Comparison of ENCODE assay signal across 8 mouse cellular contexts in the genomic region with DNA sequence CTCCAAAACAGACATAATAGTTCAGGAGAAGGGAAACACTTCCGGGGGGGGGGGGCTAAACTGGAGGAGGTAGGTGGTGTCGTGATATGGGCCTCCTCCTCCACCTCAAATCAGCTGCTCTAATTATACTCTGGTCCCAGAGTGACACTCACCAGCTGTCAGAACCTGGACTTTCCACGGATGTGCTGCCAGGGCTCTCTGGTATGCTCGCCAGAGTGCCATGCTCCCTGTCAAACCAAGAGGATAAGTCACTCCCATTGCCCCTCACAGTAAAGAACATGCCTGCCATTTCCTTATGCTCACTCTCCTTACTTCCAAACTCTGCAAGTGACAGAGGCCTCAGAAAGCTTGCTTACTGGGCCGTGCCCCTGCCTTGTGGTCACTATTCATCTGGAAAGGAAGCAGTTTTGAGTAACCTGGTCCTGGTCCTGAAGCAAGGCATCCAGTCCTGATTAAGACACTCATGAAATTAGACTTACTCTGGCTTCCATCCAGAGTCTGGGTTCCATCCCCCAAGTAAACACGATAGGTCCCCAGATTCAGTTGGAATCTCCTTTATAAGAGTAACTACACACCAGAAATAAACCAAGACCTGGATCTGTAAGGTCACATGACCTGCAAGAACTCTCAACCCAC. TPM values are rescaled to one million over a fixed set of nuclear protein-coding genes. Genes with fewer than 3 reads are reported as not detected.
DNase-seq lines count a peak whose midpoint lies in the region; ATAC-seq and TF ChIP-seq lines count a peak whose summit lies in the region.

No protein-coding gene starts in this region.

- TF ChIP-seq CTCF in CH12.LX (conservative IDR thresholded peaks at IDR 0.05 in 1 of 2, IDR thresholded peaks at IDR 0.05 in 1 of 2; ENCODE audit: low read depth in 2 of 2, low read length in 2 of 2) = no peak
- TF ChIP-seq CTCF in Patski (IDR thresholded peaks at IDR 0.05) = no peak
- no peak for TF ChIP-seq CTCF in intestine, postnatal 0 days (IDR thresholded peaks at IDR 0.05; ENCODE audit: low read depth)

- in situ Hi-C loops in CH12.LX (cut with MboI; ENCODE audit: low pct_ligation_motif_present, low pct_unique_long_range_greater_than_20kb, low sequenced_read_pairs) (no loop called here), Patski (cut with MboI; ENCODE audit: low pct_unique_long_range_greater_than_20kb) (no loop called here)

- peaks cover 29 to 63% of the 10 kb centered on the region in 2 experiments for H3K36me3 ChIP-seq in CH12.LX (replicated peaks in 1 of 2; ENCODE audit: control insufficient read depth in 1 of 2, insufficient read depth in 1 of 2, low read length in 1 of 2)
- peaks cover 23% of the 10 kb centered on the region for H3K36me3 ChIP-seq in intestine, postnatal 0 days (ENCODE audit: control insufficient read depth, insufficient read depth)
- H3K36me3 ChIP-seq in midbrain, embryonic 12.5 days = peaks cover 33% of the 10 kb centered on the region

- no peak for TF ChIP-seq EP300 in CH12.LX (IDR thresholded peaks at IDR 0.05; ENCODE audit: low read length)

- ATAC-seq in Patski = peak; percentile 8
- 0 out of 2 replicates have a peak, but pooled peaks have one; percentile 5 for ATAC-seq in intestine, postnatal 0 days
- no peak for ATAC-seq in midbrain, embryonic 12.5 days (ENCODE audit: low FRiP score, low read depth)

- no peaks in the 10 kb centered on the region for H3K79me2 ChIP-seq in CH12.LX (replicated peaks; ENCODE audit: control insufficient read depth, extremely low read depth, insufficient read depth, poor library complexity, severe bottlenecking)

- H3K9ac ChIP-seq in CH12.LX (ENCODE audit: insufficient read depth, low read depth) = peak overlapping the region; percentile 44
- peak overlapping the region; percentile 71 for H3K9ac ChIP-seq in intestine, postnatal 0 days (ENCODE audit: low read depth, low read length)
- peak overlapping the region; percentile 69 for H3K9ac ChIP-seq in midbrain, embryonic 12.5 days (replicated peaks)

- CTCF ChIA-PET in Patski (lab: Charles Lee) = interaction anchor here (1.8 kb wide), 1 partner anchor 9 kb away, joined by 5 read pairs; no protein-coding TSS in a partner anchor

- H3K4me2 ChIP-seq in CH12.LX (ENCODE audit: insufficient read depth, low read depth, poor library complexity, severe bottlenecking) = peak overlapping the region; percentile 31
- peak overlapping the region; percentile 79 for H3K4me2 ChIP-seq in intestine, postnatal 0 days (replicated peaks; ENCODE audit: low read depth)
- H3K4me2 ChIP-seq in midbrain, embryonic 12.5 days (replicated peaks) = peak overlapping the region; percentile 65

- POLR2A ChIA-PET in Patski (lab: Charles Lee) = interaction anchor here (0.6 to 2.0 kb wide), 4 partner anchors 9 to 248 kb away, joined by 3 to 5 read pairs (median 4); partner anchors contain the start of genes Eif2b4, Gm29609, Gtf3c2 and Snx17

- H3K27ac ChIP-seq in CH12.LX (ENCODE audit: insufficient read depth, low read depth) = no peak overlapping the region
- peak overlapping the region; percentile 57 for H3K27ac ChIP-seq in intestine, postnatal 0 days (ENCODE audit: low read depth, low read length)
- H3K27ac ChIP-seq in midbrain, embryonic 12.5 days (replicated peaks) = no peak overlapping the region

- H3K9me3 ChIP-seq in CH12.LX (replicated peaks; ENCODE audit: low read length) = no peaks in the 10 kb centered on the region
- no peaks in the 10 kb centered on the region for H3K9me3 ChIP-seq in intestine, postnatal 0 days (ENCODE audit: control insufficient read depth)
- no peaks in the 10 kb centered on the region for H3K9me3 ChIP-seq in midbrain, embryonic 12.5 days

- H3K27me3 ChIP-seq in CH12.LX (replicated peaks) = no peaks in the 10 kb centered on the region
- H3K27me3 ChIP-seq in Patski = no peaks in the 10 kb centered on the region
- no peaks in the 10 kb centered on the region for H3K27me3 ChIP-seq in intestine, postnatal 0 days (replicated peaks; ENCODE audit: control insufficient read depth, insufficient read depth, low read length)
- no peaks in the 10 kb centered on the region for H3K27me3 ChIP-seq in midbrain, embryonic 12.5 days

- 25% methylated on average over 6 of the region's 6 CpGs for WGBS in intestine, postnatal 0 days
- 47% methylated on average over 6 of the region's 6 CpGs for WGBS in midbrain, embryonic 12.5 days

- H3K4me1 ChIP-seq in CH12.LX (ENCODE audit: control insufficient read depth in 1 of 2, insufficient read depth in 2 of 2) = peaks cover 3 to 24% of the 10 kb centered on the region in 2 experiments; a peak in 2 of 4 replicates
- H3K4me1 ChIP-seq in intestine, postnatal 0 days (replicated peaks; ENCODE audit: control insufficient read depth, insufficient read depth, low read length) = peaks cover 5% of the 10 kb centered on the region
- peaks cover 14% of the 10 kb centered on the region for H3K4me1 ChIP-seq in midbrain, embryonic 12.5 days

- no peak for TF ChIP-seq POLR2A in CH12.LX (IDR thresholded peaks at IDR 0.05; ENCODE audit: low read depth, low read length)

- dilution Hi-C loops in CH12.LX (cut with MboI; ENCODE audit: extremely low pct_ligation_motif_present, extremely low pct_unique_long_range_greater_than_20kb, low sequenced_read_pairs) = no loop called here

- no peak for TF ChIP-seq RAD21 in CH12.LX (IDR thresholded peaks at IDR 0.05; ENCODE audit: low read depth, low read length)

- peak overlapping the region; percentile 72 to 81 (median 73) for H3K4me3 ChIP-seq in CH12.LX (replicated peaks in 1 of 3; ENCODE audit: low read depth in 2 of 3, low read length in 2 of 3, poor library complexity in 1 of 3)
- peak overlapping the region; percentile 73 for H3K4me3 ChIP-seq in intestine, postnatal 0 days (ENCODE audit: low read depth, low read length)
- H3K4me3 ChIP-seq in midbrain, embryonic 12.5 days = peak overlapping the region; percentile 69

- DNase-seq in CH12.LX (ENCODE audit: extremely low read depth) (no peak), Patski (ENCODE audit: low read depth, low spot score) (no peak)
- DNase-seq in gastrocnemius, postnatal 25 days = peak; percentile 48
- DNase-seq in frontal cortex, postnatal 36 days (ENCODE audit: low spot score in 2 of 2) = no peak
- no peak for DNase-seq in cerebellum, adult 9-11 months
- DNase-seq in testis, postnatal 10 days (ENCODE audit: low spot score) = no peak

TF ChIP-seq in CH12.LX, 34 proteins besides CTCF, POLR2A, EP300 and RAD21 (continues in another document):
- TF ChIP-seq ETS1 (conservative IDR thresholded peaks at IDR 0.05; ENCODE audit: low read depth, low read length) = no peak
- no peak for TF ChIP-seq USF1 (IDR thresholded peaks at IDR 0.05; ENCODE audit: low read depth, low read length)
- TF ChIP-seq MYC (IDR thresholded peaks at IDR 0.05; ENCODE audit: low read depth, low read length) = no peak
- no peak for TF ChIP-seq TCF12 (IDR thresholded peaks at IDR 0.05; ENCODE audit: low read depth, low read length)
- TF ChIP-seq ZNF384 (IDR thresholded peaks at IDR 0.05; ENCODE audit: low read depth, low read length) = no peak
- no peak for TF ChIP-seq MEF2A (IDR thresholded peaks at IDR 0.05; ENCODE audit: borderline replicate concordance, low read depth, low read length)
- TF ChIP-seq MAX (IDR thresholded peaks at IDR 0.05; ENCODE audit: low read length) = no peak
- TF ChIP-seq JUND (conservative IDR thresholded peaks at IDR 0.05; ENCODE audit: low read depth, low read length) = no peak
- TF ChIP-seq UBTF (IDR thresholded peaks at IDR 0.05; ENCODE audit: low read depth, low read length) = no peak
- no peak for TF ChIP-seq GABPA (IDR thresholded peaks at IDR 0.05; ENCODE audit: insufficient replicate concordance, low read depth, low read length)
- no peak for TF ChIP-seq RCOR1 (conservative IDR thresholded peaks at IDR 0.05; ENCODE audit: low read depth, low read length)
- no peak for TF ChIP-seq NELFE (IDR thresholded peaks at IDR 0.05; ENCODE audit: low read depth, low read length)

RNA-seq across cellular contexts. Expression of gene Mpv17, which starts 0.4 kb away (rescaled TPM):
- total RNA-seq in CH12.LX (2012; rRNA removed) (24.0 and 30.3 TPM in 2 replicates), CH12.LX (2014; rRNA removed) (37.6 and 39.7 TPM in 2 replicates)
- polyA plus RNA-seq in CH12.LX (2012; ENCODE audit: insufficient read length, low read depth) (32.8 and 40.4 TPM in 2 replicates), Patski (2021) (162 TPM)
- 10 to 100 TPM; 22.9 to 25.6 TPM for total RNA-seq in gastrocnemius, postnatal 25 days (2021)
- polyA plus RNA-seq in intestine, postnatal 0 days (2015; fragmentation: Nextera tagmentation; extraction: Ambion mirVana) = 38.8 and 42.2 TPM in 2 replicates
- 53.1 and 56.8 TPM in 2 replicates for polyA plus RNA-seq in midbrain, embryonic 12.5 days (2016; fragmentation: Nextera tagmentation; extraction: Ambion mirVana)

RNA-seq across cellular contexts. Expression of gene Ucn, which starts 15.0 kb away (rescaled TPM):
- total RNA-seq in CH12.LX (2012; rRNA removed) = not detected in 2 replicates
- total RNA-seq in CH12.LX (2014; rRNA removed) = not detected in 2 replicates
- polyA plus RNA-seq in CH12.LX (2012; ENCODE audit: insufficient read length, low read depth) = not detected in 2 replicates
- not detected for polyA plus RNA-seq in Patski (2021)
- total RNA-seq in gastrocnemius, postnatal 25 days (2021) = not detected
- polyA plus RNA-seq in intestine, postnatal 0 days (2015; fragmentation: Nextera tagmentation; extraction: Ambion mirVana) = not detected in 2 replicates
- polyA plus RNA-seq in midbrain, embryonic 12.5 days (2016; fragmentation: Nextera tagmentation; extraction: Ambion mirVana) = not detected in 2 replicates

RNA-seq across cellular contexts. Expression of gene Gm29609, which starts 26.1 kb away (rescaled TPM):
- total RNA-seq in CH12.LX (2012; rRNA removed) = 1.4 and 2.7 TPM in 2 replicates
- total RNA-seq in CH12.LX (2014; rRNA removed) = 1.2 and 2.1 TPM in 2 replicates
- polyA plus RNA-seq in CH12.LX (2012; ENCODE audit: insufficient read length, low read depth) = 0.57 and 3.0 TPM in 2 replicates
- polyA plus RNA-seq in Patski (2021) = 3.9 TPM
- total RNA-seq in gastrocnemius, postnatal 25 days (2021) = under 1 TPM; 0.26 to 0.35 TPM
- 0.53 and 1.0 TPM in 2 replicates for polyA plus RNA-seq in intestine, postnatal 0 days (2015; fragmentation: Nextera tagmentation; extraction: Ambion mirVana)
- polyA plus RNA-seq in midbrain, embryonic 12.5 days (2016; fragmentation: Nextera tagmentation; extraction: Ambion mirVana) = 1.3 and 3.6 TPM in 2 replicates

RNA-seq across cellular contexts. Expression of gene Gtf3c2, which starts 26.3 kb away (rescaled TPM):
- 49.4 and 51.2 TPM in 2 replicates for total RNA-seq in CH12.LX (2012; rRNA removed)
- total RNA-seq in CH12.LX (2014; rRNA removed) = 19.4 and 22.8 TPM in 2 replicates
- 96.9 and 99.5 TPM in 2 replicates for polyA plus RNA-seq in CH12.LX (2012; ENCODE audit: insufficient read length, low read depth)
- polyA plus RNA-seq in Patski (2021) = 63.0 TPM
- 10 to 100 TPM; 21.8 to 24.5 TPM for total RNA-seq in gastrocnemius, postnatal 25 days (2021)
- polyA plus RNA-seq in intestine, postnatal 0 days (2015; fragmentation: Nextera tagmentation; extraction: Ambion mirVana) = 23.1 and 26.2 TPM in 2 replicates
- 97.3 and 97.6 TPM in 2 replicates for polyA plus RNA-seq in midbrain, embryonic 12.5 days (2016; fragmentation: Nextera tagmentation; extraction: Ambion mirVana)

RNA-seq across cellular contexts. Expression of gene Trim54, which starts 37.1 kb away (rescaled TPM):
- total RNA-seq in CH12.LX (2012; rRNA removed) (not detected in 2 replicates), CH12.LX (2014; rRNA removed) (not detected in 2 replicates)
- polyA plus RNA-seq in CH12.LX (2012; ENCODE audit: insufficient read length, low read depth) (not detected in 2 replicates), Patski (2021) (not detected)
- 100 to 1,000 TPM; 303 to 342 TPM for total RNA-seq in gastrocnemius, postnatal 25 days (2021)
- not detected in 2 replicates for polyA plus RNA-seq in intestine, postnatal 0 days (2015; fragmentation: Nextera tagmentation; extraction: Ambion mirVana)
- not detected in 2 replicates for polyA plus RNA-seq in midbrain, embryonic 12.5 days (2016; fragmentation: Nextera tagmentation; extraction: Ambion mirVana)
